Mouse (Mus musculus): ENCODE measurements at regions not wholly inside any gene's neighbourhood (a gene's known extent, or its start where the extent isn't known, plus 50 kb on each side); places are given as distances from the start of the nearest gene placed in this dataset.

- H3K4me1 ChIP-seq (ENCODE audit: control insufficient read depth, insufficient read depth, low read length) = no peaks in the 10 kb centered on the region
- TF ChIP-seq POLR2A (IDR thresholded peaks at IDR 0.05; ENCODE audit: borderline replicate concordance, extremely low read depth, insufficient read depth, insufficient read length) = no peak
- WGBS = 40% methylated on average over 10 of the region's 10 CpGs
- H3K9ac ChIP-seq (ENCODE audit: low read depth, low read length, severe bottlenecking) = no peak overlapping the region
- no peak for ATAC-seq (ENCODE audit: low FRiP score, low read depth)
- no peak overlapping the region for H3K4me3 ChIP-seq (replicated peaks; ENCODE audit: low read length)
- no peaks in the 10 kb centered on the region for H3K9me3 ChIP-seq (ENCODE audit: control insufficient read depth, low read length)
- DNase-seq (ENCODE audit: low spot score) = no peak
- H3K27me3 ChIP-seq (ENCODE audit: control insufficient read depth, insufficient read depth, low read length) = no peaks in the 10 kb centered on the region
- H3K4me2 ChIP-seq (replicated peaks; ENCODE audit: low read depth, low read length, severe bottlenecking) = no peak overlapping the region
- H3K36me3 ChIP-seq (ENCODE audit: control insufficient read depth, insufficient read depth, low read length) = no peaks in the 10 kb centered on the region
- no peak overlapping the region for H3K27ac ChIP-seq (replicated peaks; ENCODE audit: low read depth, low read length)
These were observed 217.6 kb upstream of the Nlrp1b start for GRCm38 (mm10) chr11:71447841-71448745.

GRCm38 (mm10) chr11:71480094-71480493 is 249.6 kb upstream of the Nlrp1b start:
- H3K27ac ChIP-seq (replicated peaks; ENCODE audit: low read depth, low read length) = no peak overlapping the region
- no peaks in the 10 kb centered on the region for H3K36me3 ChIP-seq (ENCODE audit: control insufficient read depth, insufficient read depth, low read length)
- no peak for ATAC-seq (ENCODE audit: low FRiP score, low read depth)
- no peaks in the 10 kb centered on the region for H3K4me1 ChIP-seq (ENCODE audit: control insufficient read depth, insufficient read depth, low read length)
- DNase-seq (ENCODE audit: low spot score) = no peak
- WGBS = 78% methylated on average over 3 of the region's 3 CpGs
- no peak overlapping the region for H3K4me3 ChIP-seq (replicated peaks; ENCODE audit: low read length)
- H3K9me3 ChIP-seq (ENCODE audit: control insufficient read depth, low read length) = no peaks in the 10 kb centered on the region
- no peak for TF ChIP-seq POLR2A (IDR thresholded peaks at IDR 0.05; ENCODE audit: borderline replicate concordance, extremely low read depth, insufficient read depth, insufficient read length)
- no peak overlapping the region for H3K4me2 ChIP-seq (replicated peaks; ENCODE audit: low read depth, low read length, severe bottlenecking)
- no peaks in the 10 kb centered on the region for H3K27me3 ChIP-seq (ENCODE audit: control insufficient read depth, insufficient read depth, low read length)
- no peak overlapping the region for H3K9ac ChIP-seq (ENCODE audit: low read depth, low read length, severe bottlenecking)

GRCm38 (mm10) chr11:71497863-71498262 is 251.9 kb upstream of the Wscd1 start:
- H3K9me3 ChIP-seq (ENCODE audit: control insufficient read depth, low read length) = no peaks in the 10 kb centered on the region
- H3K27ac ChIP-seq (replicated peaks; ENCODE audit: low read depth, low read length) = no peak overlapping the region
- no peak overlapping the region for H3K4me3 ChIP-seq (replicated peaks; ENCODE audit: low read length)
- no peak overlapping the region for H3K4me2 ChIP-seq (replicated peaks; ENCODE audit: low read depth, low read length, severe bottlenecking)
- no peaks in the 10 kb centered on the region for H3K27me3 ChIP-seq (ENCODE audit: control insufficient read depth, insufficient read depth, low read length)
- WGBS = 55% methylated on average over 5 of the region's 5 CpGs
- no peak for TF ChIP-seq POLR2A (IDR thresholded peaks at IDR 0.05; ENCODE audit: borderline replicate concordance, extremely low read depth, insufficient read depth, insufficient read length)
- no peaks in the 10 kb centered on the region for H3K4me1 ChIP-seq (ENCODE audit: control insufficient read depth, insufficient read depth, low read length)
- H3K36me3 ChIP-seq (ENCODE audit: control insufficient read depth, insufficient read depth, low read length) = no peaks in the 10 kb centered on the region
- H3K9ac ChIP-seq (ENCODE audit: low read depth, low read length, severe bottlenecking) = no peak overlapping the region
- DNase-seq (ENCODE audit: low spot score) (no peak), ATAC-seq (ENCODE audit: low FRiP score, low read depth) (no peak)

- no peak for DNase-seq (ENCODE audit: low spot score)
- no peak for TF ChIP-seq POLR2A (IDR thresholded peaks at IDR 0.05; ENCODE audit: borderline replicate concordance, extremely low read depth, insufficient read depth, insufficient read length)
- no peak overlapping the region for H3K4me2 ChIP-seq (replicated peaks; ENCODE audit: low read depth, low read length, severe bottlenecking)
- H3K9me3 ChIP-seq (ENCODE audit: control insufficient read depth, low read length) = no peaks in the 10 kb centered on the region
- no peak for ATAC-seq (ENCODE audit: low FRiP score, low read depth)
- H3K27ac ChIP-seq (replicated peaks; ENCODE audit: low read depth, low read length) = no peak overlapping the region
- H3K27me3 ChIP-seq (ENCODE audit: control insufficient read depth, insufficient read depth, low read length) = no peaks in the 10 kb centered on the region
- no peaks in the 10 kb centered on the region for H3K36me3 ChIP-seq (ENCODE audit: control insufficient read depth, insufficient read depth, low read length)
- 90% methylated on average over 3 of the region's 3 CpGs for WGBS
- H3K9ac ChIP-seq (ENCODE audit: low read depth, low read length, severe bottlenecking) = no peak overlapping the region
- no peak overlapping the region for H3K4me3 ChIP-seq (replicated peaks; ENCODE audit: low read length)
- H3K4me1 ChIP-seq (ENCODE audit: control insufficient read depth, insufficient read depth, low read length) = no peaks in the 10 kb centered on the region
These were observed 251.4 kb upstream of the Wscd1 start for GRCm38 (mm10) chr11:71498299-71498698.

GRCm38 (mm10) chr11:71502156-71502555 is 247.6 kb upstream of the Wscd1 start:
- DNase-seq (ENCODE audit: low spot score) = no peak

More at GRCm38 (mm10) chr11:71502156-71502555, 247.6 kb upstream of the Wscd1 start:
- no peak for ATAC-seq (ENCODE audit: low FRiP score, low read depth)
- WGBS = 78% methylated on average over 3 of the region's 3 CpGs
- Histone ChIP-seq H3K9ac (ENCODE audit: low read depth, low read length, severe bottlenecking) (no peak overlapping the region), H3K4me2 (replicated peaks; ENCODE audit: low read depth, low read length, severe bottlenecking) (no peak overlapping the region), H3K9me3 (ENCODE audit: control insufficient read depth, low read length) (no peaks in the 10 kb centered on the region), H3K4me1 (ENCODE audit: control insufficient read depth, insufficient read depth, low read length) (no peaks in the 10 kb centered on the region), H3K27ac (replicated peaks; ENCODE audit: low read depth, low read length) (no peak overlapping the region), H3K27me3 (ENCODE audit: control insufficient read depth, insufficient read depth, low read length) (no peaks in the 10 kb centered on the region), H3K36me3 (ENCODE audit: control insufficient read depth, insufficient read depth, low read length) (no peaks in the 10 kb centered on the region), H3K4me3 (replicated peaks; ENCODE audit: low read length) (no peak overlapping the region)
- TF ChIP-seq POLR2A (IDR thresholded peaks at IDR 0.05; ENCODE audit: borderline replicate concordance, extremely low read depth, insufficient read depth, insufficient read length) = no peak
